Mouse (Mus musculus) left cerebral cortex, postnatal 36 days (tissue): ENCODE results near the gene Atp7a. TPM values are rescaled to one million over a fixed set of nuclear protein-coding genes. Genes with fewer than 3 reads are reported as not detected.
"Not testable (repeated sequence)": the region's sequence is repeated elsewhere in the genome, so short reads cannot be mapped to it uniquely, and the experiment has no call there.

ENCODE experiments used
- DNase-seq, 2 experiments: peaks; one replicate each; pipeline ENCODE4 v3.0.0; 2021 to 2022; ENCODE audit warnings: low spot score in 2 of 2, mixed read lengths in 1 of 2
- intact Hi-C: fragments of 180-260 bp; cut with DNase I; formaldehyde crosslinking; loops from one replicate; pipeline ENCODE4 v1.15.1; 2025
- total RNA-seq, 2 experiments: library from RNA; stranded (reverse); gene quantifications; 2 replicates each; pipeline ENCODE4 v1.2.3; 2021

Atp7a gene
- total RNA-seq: 1 to 10 TPM; 6.1 to 7.8 TPM

DNA sequence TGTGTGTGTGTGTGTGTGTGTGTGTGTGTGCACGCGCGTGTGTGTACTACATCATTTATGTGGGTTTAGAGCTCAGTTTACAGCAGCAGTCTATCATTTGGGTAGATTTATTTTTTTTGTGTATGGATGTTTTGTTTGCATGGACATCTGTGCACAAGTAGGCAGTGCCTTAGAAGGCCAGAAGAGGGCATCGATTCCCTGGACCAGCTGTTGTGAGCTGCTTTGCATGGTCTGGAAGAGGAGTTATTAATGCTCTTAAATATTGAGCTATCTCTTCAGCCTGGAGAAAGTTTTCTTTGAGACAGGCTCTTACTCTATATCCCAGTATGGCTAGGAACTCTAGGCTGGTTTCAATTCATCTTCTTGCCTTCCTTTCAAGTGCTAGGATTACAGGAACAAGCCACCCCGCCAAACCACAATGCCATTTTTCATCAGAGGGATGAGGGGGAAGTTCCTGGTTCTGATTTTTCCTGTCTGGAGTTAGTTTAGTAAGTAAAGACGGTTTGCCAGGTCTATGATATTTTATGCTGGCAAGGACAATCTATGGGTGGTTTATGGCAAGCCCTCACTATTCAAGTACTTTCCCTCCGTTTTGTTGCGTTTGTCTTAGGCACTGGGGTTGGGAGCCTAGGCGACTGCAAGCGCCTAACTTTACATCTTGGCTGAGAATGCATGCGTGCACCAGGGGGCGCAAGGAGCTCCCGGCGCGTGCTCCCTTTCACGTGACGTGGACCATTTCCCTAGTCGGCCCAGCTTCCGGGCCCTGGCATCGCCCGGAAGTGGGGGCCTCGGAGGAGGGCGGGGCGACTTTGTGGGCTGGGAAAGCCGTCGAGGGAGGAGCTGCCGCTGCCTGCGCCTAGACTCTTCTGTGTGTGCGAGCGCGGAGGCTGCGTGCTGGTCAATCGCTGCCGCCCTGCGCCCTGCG lies at the start of gene Atp7a:
Atp7a (plus strand) TSS at position 859 of the 925 bp plus-strand sequence.
- peak; percentile 80 to 86 for DNase-seq
- intact Hi-C loops: loop anchor here (1.0 to 2.0 kb wide), 2 partner anchors 80 to 145 kb away; no protein-coding TSS in a partner anchor

DNA sequence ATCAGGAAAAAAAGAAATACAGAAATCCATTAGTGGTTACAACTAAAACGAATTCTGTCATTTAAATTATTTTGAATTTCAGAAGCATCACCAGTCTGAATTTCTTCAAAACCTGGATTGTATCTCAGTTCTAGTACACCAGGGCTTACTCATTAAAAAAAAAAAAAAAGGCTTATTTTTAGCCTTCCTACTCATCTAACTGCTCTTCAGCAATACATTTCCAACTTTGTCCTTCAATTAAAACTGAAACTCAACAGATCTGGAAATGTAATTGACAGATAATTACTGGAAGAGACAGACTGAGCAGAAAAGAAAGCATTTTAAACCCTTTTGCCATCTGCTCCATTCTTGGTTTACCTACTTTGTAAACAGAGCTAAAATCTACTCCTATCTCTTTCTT lies 25.5 kb upstream of the Atp7a start:
- intact Hi-C loops: no loop called here
- DNase-seq: no peak

- intact Hi-C loops: loop anchor here (5.0 kb wide), 1 partner anchor 78 kb away; no protein-coding TSS in a partner anchor
- no peak for DNase-seq
These were observed 16.3 kb upstream of the Atp7a start for GRCm38 (mm10) chrX:106010762-106011161.

DNA sequence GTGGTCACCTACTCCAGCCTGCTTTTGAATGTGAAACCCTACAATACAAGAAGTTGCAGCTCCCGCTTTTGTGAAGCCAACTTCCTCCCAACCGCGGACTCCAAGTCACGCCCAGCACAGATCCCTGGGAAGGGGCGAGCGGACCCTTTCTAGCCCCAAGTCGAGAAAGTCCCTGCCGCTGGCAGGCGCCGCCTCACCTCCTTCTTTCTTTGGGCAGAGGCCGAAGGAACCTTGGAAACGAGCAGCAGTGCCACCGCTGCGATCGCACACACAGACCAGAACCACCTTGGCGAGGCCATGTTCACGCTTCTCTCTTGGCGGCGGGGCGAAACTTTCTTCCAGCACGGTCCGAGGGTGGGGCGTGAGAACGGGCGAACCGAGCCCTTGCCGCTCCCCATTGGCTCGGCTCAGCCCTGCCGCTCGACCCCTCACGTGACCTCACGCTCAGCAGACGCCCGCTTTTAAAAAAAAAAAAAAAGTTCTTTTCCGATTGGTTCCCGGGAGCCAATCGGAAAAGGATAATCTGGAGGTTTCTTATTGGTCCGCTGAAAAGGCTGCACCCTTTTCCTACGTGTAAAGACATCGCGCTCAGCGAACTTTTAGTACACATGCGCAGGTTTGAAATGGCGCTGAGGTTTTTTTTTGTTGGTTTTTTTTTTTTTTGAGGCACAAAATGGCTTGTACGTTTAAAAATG lies 15.5 kb upstream of the Atp7a start, which contains the start of gene Magt1:
Magt1 (minus strand) TSS at position 442 of the 695 bp plus-strand sequence.
- DNase-seq: peak; percentile 80 to 82
- intact Hi-C loops: loop anchor here (5.0 kb wide), 1 partner anchor 79 kb away; no protein-coding TSS in a partner anchor

- intact Hi-C loops: loop anchor here (5.0 kb wide), 1 partner anchor 80 kb away; no protein-coding TSS in a partner anchor
- no peak for DNase-seq
These were observed 14.5 kb upstream of the Atp7a start for GRCm38 (mm10) chrX:106012559-106012958.

DNA sequence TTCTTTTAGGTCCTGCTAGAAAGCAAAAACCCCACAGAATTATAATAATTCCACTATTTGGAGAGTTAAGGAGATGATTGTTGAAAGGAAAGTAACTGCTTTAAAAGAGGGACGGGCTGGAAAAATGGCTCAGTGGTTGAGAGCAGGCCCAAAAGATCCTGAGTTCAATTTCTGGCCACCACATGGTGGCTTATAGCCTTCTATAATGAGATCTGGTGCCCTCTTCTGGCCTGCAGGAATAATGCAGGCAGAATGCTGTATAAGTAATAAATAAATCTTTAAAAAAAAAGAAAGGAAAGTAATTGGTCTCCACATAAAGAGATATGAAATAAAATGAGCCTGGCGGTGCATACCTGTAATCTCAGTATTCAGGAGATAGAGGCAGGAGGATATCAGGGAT lies 13.9 kb upstream of the Atp7a start:
- intact Hi-C loops: loop anchor here (5.0 kb wide), 1 partner anchor 81 kb away; no protein-coding TSS in a partner anchor
- DNase-seq: peak in 1 of 2 experiments; percentile 22

- intact Hi-C loops: loop anchor here (5.0 kb wide), 1 partner anchor 83 kb away; no protein-coding TSS in a partner anchor
These were observed 12.2 kb upstream of the Atp7a start for GRCm38 (mm10) chrX:106014741-106015377.

DNA sequence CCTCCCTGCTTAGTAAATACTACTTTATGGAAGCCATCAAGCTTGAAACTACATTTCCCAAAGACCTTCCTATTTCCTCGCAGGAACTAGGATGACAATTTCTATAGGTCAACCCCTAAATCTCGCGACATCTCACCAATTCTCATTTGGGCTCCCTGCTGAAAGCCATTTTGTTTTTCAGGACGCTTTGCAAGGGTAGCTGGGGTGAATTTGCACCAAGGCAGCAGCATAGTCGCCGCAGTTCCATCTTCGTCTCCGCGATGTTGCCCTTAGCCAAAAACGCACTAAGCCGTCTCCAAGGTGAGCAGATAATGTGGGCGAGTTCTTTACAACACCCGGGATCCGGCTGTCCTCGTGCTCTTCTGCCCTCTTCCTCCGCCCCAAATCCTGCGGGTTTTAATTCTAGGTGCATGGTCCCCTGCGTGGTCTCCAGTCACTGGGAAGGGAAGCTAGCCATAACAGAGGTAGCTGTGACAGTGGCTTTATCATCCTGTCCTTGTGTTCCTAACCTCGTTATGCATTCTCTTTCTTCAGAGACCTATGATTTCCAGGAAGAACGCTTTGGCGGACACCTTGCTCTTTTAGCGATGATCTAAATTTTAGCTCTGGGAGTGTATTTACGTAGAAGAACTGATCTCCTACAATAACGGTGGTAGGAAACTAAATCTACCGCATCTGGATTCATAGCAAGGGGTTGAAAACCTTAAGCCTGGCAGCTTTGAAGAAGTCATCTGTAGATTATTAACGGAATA lies 11.3 kb upstream of the Atp7a start, which contains the start of gene Cox7b:
Cox7b (plus strand) TSS at position 130 of the 752 bp plus-strand sequence.
- intact Hi-C loops: no loop called here
- DNase-seq: peak; percentile 53 to 68

More at GRCm38 (mm10) chrX:106014741-106015377, 12.2 kb upstream of the Atp7a start:
- DNase-seq: not testable (repeated sequence)

DNA sequence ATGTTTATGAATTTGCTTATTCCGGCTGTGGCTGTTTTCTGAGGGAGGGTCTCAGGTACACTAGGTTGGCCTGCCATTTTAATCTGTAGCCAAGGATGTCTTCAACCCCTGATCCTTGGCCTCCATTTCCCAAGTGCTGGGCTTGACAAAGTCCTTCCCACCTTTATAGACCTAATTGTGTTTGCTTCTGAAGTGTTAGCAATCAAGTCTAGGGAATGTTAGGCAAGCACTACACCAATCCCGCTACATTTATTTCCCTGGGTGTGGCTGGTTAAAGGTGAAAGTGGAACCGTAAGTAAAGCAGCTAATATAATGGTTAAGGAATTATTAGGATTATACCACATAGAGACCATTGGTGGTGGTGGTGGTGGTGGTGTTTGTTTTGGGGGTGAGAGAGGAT lies 10.0 kb upstream of the Atp7a start:
- intact Hi-C loops: no loop called here
- DNase-seq: no peak

GRCm38 (mm10) chrX:106017516-106017915 lies 9.6 kb upstream of the Atp7a start:
- intact Hi-C loops: no loop called here
- DNase-seq: no peak

- intact Hi-C loops: loop anchor here (1.0 to 2.0 kb wide), 2 partner anchors 79 to 144 kb away; no protein-coding TSS in a partner anchor
- DNase-seq: no peak
These were observed 233 bp downstream of the Atp7a start for GRCm38 (mm10) chrX:106027343-106027674.

- no peak for DNase-seq
- intact Hi-C loops: no loop called here
These were observed 3.1 kb downstream of the Atp7a start for GRCm38 (mm10) chrX:106030176-106030575.

GRCm38 (mm10) chrX:106031124-106031523 lies 4.0 kb downstream of the Atp7a start:
- intact Hi-C loops: no loop called here

DNA sequence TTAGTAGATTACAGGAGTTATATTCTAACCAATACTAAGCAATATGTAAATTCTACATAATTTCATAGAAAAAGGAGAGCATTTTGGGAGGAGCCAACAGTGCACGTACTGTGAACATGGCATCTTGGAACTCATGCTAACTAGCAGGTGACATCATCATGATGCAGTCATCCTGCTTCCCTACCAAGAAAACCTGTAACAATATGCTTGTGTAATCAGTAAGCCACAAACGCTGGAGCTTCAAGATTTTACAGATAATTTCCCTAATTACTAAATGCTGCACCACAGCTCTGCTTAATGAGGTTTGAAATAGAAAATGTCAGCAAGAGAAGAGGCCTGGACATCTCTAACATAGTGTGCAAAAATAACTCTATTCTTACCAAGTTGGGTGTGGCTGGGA lies 8.7 kb downstream of the Atp7a start:
- intact Hi-C loops: no loop called here
- DNase-seq: no peak

More at GRCm38 (mm10) chrX:106031124-106031523, 4.0 kb downstream of the Atp7a start:
- DNase-seq: no peak

- DNase-seq: no peak
- intact Hi-C loops: no loop called here
These were observed 10.2 kb downstream of the Atp7a start for GRCm38 (mm10) chrX:106037185-106037752.

GRCm38 (mm10) chrX:106043863-106044617 lies 17.0 kb downstream of the Atp7a start:
- intact Hi-C loops: no loop called here
- DNase-seq: no peak

GRCm38 (mm10) chrX:106045455-106045854 lies 18.4 kb downstream of the Atp7a start:
- DNase-seq: no peak
- intact Hi-C loops: no loop called here

GRCm38 (mm10) chrX:106045928-106046327 lies 18.9 kb downstream of the Atp7a start:
- intact Hi-C loops: no loop called here
- no peak for DNase-seq
